Mouse (Mus musculus) pancreas, adult 10 weeks (tissue): Measurements from ENCODE around the gene Gm21650. TPM values are rescaled to one million over a fixed set of nuclear protein-coding genes. Genes with fewer than 3 reads are reported as not detected.

Experiments
- polyA plus RNA-seq: library from polyadenylated mRNA; stranded (reverse); fragments of 350-450 nt; fragmentation: Illumina TruSeq; extraction: RNeasy Lipid Tissue Mini Kit (QIAGEN cat#74804); gene quantifications from one replicate; pipeline ENCODE4 v1.2.3, GENCODE M21; 2015; ENCODE audit warnings: low read depth, low replicate concordance; ENCODE audit not compliant: insufficient read depth

Gm21650 gene
- polyA plus RNA-seq: not detected

GRCm38 (mm10) chrY:77692508-77692907, at the start of gene Gm21650:
TSS of gene Gm21650 (plus strand) at chrY:77692808.

